Mouse (Mus musculus) liver, embryonic 14.5 days (tissue): ENCODE results near the gene Gm45521. TPM values are rescaled to one million over a fixed set of nuclear protein-coding genes. Genes with fewer than 3 reads are reported as not detected.

Experiments
- ATAC-seq: fragments of 200-750 bp; cut with Nextera tagmentation; 2 replicates; pipeline ENCODE4 v1.8.0; 2017; ENCODE audit warnings: moderate number of reproducible peaks, mild to moderate bottlenecking, moderate library complexity; ENCODE audit not compliant: insufficient read depth
- DNase-seq, 3 experiments: peaks; one replicate each; pipeline ENCODE4 v3.0.0-alpha.2; 2012 to 2013; ENCODE audit warnings: low read depth in 3 of 3, low spot score in 3 of 3
- H3K27ac ChIP-seq: fragments of 300-500 bp; sonication (generic); 2 replicates; pipeline ENCODE4 v1.5.1; 2014; ENCODE audit warnings: moderate library complexity, mild to moderate bottlenecking, control low read depth, inconsistent platforms
- H3K27me3 ChIP-seq: fragments of 300-500 bp; sonication (generic); 2 replicates; pipeline ENCODE4 v1.6.1; 2014; ENCODE audit warnings: mild to moderate bottlenecking, low read length, moderate library complexity; ENCODE audit not compliant: control insufficient read depth, insufficient read depth
- H3K36me3 ChIP-seq: fragments of 300-500 bp; sonication (generic); replicated peaks from 2 replicates; pipeline ENCODE4 v1.6.1; 2014; ENCODE audit warnings: low read depth; ENCODE audit not compliant: control insufficient read depth, insufficient read depth
- H3K4me1 ChIP-seq, 2 experiments: fragments of 200-500 bp in 1 of 2; fragments of 300-500 bp in 1 of 2; sonication (generic) in 1 of 2; replicated peaks; 2 replicates each; pipeline ENCODE4 v1.6.1; 2012 to 2014; ENCODE audit warnings: antibody characterized with exemption in 1 of 2, inconsistent platforms in 1 of 2, low read length in 1 of 2; ENCODE audit not compliant: control insufficient read depth in 2 of 2, insufficient read depth in 2 of 2
- H3K4me2 ChIP-seq: fragments of 300-500 bp; sonication (generic); 2 replicates; pipeline ENCODE4 v1.6.1; 2014; ENCODE audit warnings: low read depth, mild to moderate bottlenecking, control low read depth, moderate library complexity
- H3K4me3 ChIP-seq, 2 experiments: fragments of 200-500 bp in 1 of 2; fragments of 300-500 bp in 1 of 2; sonication (generic) in 1 of 2; 2 replicates each; pipeline ENCODE4 v1.5.1; 2012 to 2014; ENCODE audit warnings: low read depth in 2 of 2, low read length in 2 of 2, mild to moderate bottlenecking in 2 of 2, control low read depth in 1 of 2, inconsistent platforms in 1 of 2, moderate library complexity in 1 of 2; ENCODE audit not compliant: insufficient read depth in 1 of 2
- H3K9ac ChIP-seq: fragments of 300-500 bp; sonication (generic); replicated peaks from 2 replicates; pipeline ENCODE4 v1.6.1; 2014; ENCODE audit warnings: mild to moderate bottlenecking, control low read depth, moderate library complexity
- H3K9me3 ChIP-seq: fragments of 300-500 bp; sonication (generic); 2 replicates; pipeline ENCODE4 v1.6.1; 2016; ENCODE audit warnings: low read length, mixed read lengths; ENCODE audit not compliant: control insufficient read depth
- CTCF ChIP-seq: IDR thresholded peaks from 2 replicates; pipeline ENCODE4 v1.5.1; 2016; ENCODE audit warnings: antibody characterized with exemption, low read depth, control low read depth
- EP300 ChIP-seq: IDR thresholded peaks from 2 replicates; pipeline ENCODE4 v1.6.1; 2016; ENCODE audit warnings: antibody characterized with exemption, low read depth
- WGBS: fragments of 180-500 bp; shearing (Covaris S2); extraction: QIAGEN DNeasy Blood & Tissue Kit; methylation state at CpG from one replicate; pipeline ENCODE4 v1.1.7; 2014; ENCODE audit not compliant: insufficient replicate concordance; 5-methylcytosine and 5-hydroxymethylcytosine counted together
- polyA plus RNA-seq, 2 experiments: library from polyadenylated mRNA; depleted of rRNA in 1 of 2; stranded (reverse) in 1 of 2; unstranded in 1 of 2; fragments of >200 nt; fragmentation: Nextera tagmentation in 1 of 2; extraction: Ambion mirVana in 1 of 2; gene quantifications; 2 replicates each; pipeline versions ENCODE4 v1.2.1 to v1.2.3; 2012 to 2014

Gene Gm45521
- polyA plus RNA-seq, 2 experiments, result not detected

DNA sequence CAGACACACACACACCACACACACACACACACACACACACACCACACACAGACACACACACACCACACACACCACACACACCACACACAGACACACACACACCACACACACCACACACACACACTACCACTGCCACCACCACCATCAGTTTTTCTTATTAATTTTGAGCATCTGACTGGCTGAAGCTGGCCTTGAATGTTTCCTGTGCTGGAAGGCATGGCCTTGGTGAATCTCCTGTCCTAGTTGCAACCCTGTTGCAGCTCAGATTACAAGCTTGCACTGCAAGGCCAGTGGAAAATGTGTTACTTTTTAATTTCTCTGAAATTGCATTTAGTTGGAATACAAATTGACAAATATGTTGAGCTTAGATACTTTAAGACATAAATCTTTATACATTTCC, 50.0 kb downstream of the Gm45521 start:
- Histone ChIP-seq H3K4me3 (no peak overlapping the region), H3K4me2 (no peak overlapping the region), H3K36me3 (no peaks in the 10 kb centered on the region), H3K4me1 (peaks cover 0 to 9% of the 10 kb centered on the region in 2 experiments; a peak in 2 of 4 replicates), H3K27me3 (peaks cover 19% of the 10 kb centered on the region), H3K27ac (no peak overlapping the region), H3K9ac (no peak overlapping the region), H3K9me3 (no peaks in the 10 kb centered on the region)
- no peak for TF ChIP-seq EP300
- no peak for TF ChIP-seq CTCF
- ATAC-seq (no peak), DNase-seq (no peak)

DNA sequence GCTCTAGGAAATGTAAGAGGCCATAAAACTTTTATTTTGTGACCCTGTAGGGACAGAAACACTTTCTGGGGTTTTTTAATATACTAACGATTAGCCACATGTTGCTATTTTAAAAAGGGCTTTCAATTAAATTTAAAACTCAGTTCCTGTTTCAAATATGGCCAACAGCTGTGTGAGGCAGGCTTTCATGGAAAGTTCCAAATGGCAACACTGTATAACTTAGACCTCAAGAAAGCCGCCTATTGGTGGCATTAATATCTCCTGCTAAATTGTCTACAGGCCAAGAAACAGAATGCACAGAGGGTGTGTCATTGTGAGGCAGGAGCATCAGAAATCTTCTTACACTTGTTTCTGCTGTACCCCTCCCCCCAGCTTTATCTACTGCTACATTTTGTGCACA, 50.4 kb downstream of the Gm45521 start:
- 48% methylated on average over 2 of the region's 2 CpGs for WGBS
- Histone ChIP-seq H3K9me3 (no peaks in the 10 kb centered on the region), H3K4me1 (peaks cover 0 to 7% of the 10 kb centered on the region in 2 experiments; a peak in 2 of 4 replicates), H3K9ac (no peak overlapping the region), H3K27ac (no peak overlapping the region), H3K4me2 (no peak overlapping the region), H3K36me3 (no peaks in the 10 kb centered on the region), H3K27me3 (peaks cover 15% of the 10 kb centered on the region), H3K4me3 (no peak overlapping the region)
- no peak for TF ChIP-seq EP300
- no peak for TF ChIP-seq CTCF
- DNase-seq (no peak), ATAC-seq (no peak)

DNA sequence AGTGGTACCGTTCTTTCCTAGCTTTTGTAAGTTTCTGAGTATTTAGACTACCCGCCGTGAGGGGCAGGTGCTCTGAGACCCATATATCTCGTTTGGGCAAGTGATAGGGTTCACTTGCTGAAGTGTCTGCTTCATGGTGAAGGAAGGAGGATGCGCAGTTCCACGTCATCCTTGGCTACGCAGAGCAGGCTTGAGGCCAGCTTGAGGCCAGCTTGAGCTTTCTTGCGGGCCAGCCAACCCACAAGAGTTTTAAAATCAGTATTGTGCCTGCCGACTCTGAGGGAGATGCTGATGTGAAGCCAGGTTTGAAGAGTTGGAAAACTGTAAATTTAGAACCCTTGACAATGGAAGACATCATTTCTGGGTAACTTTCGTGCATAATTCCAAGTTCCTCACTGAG, 50.8 kb downstream of the Gm45521 start:
- DNase-seq (no peak), ATAC-seq (no peak)
- Histone ChIP-seq H3K36me3 (no peaks in the 10 kb centered on the region), H3K9me3 (no peaks in the 10 kb centered on the region), H3K4me1 (peaks cover 0 to 7% of the 10 kb centered on the region in 2 experiments; a peak in 2 of 4 replicates), H3K27ac (no peak overlapping the region), H3K4me2 (no peak overlapping the region), H3K4me3 (no peak overlapping the region), H3K27me3 (peaks cover 10% of the 10 kb centered on the region), H3K9ac (no peak overlapping the region)
- TF ChIP-seq CTCF (no peak), EP300 (no peak)
- WGBS, result 61% methylated on average over 10 of the region's 10 CpGs

Other genes with a start within 250 kb of the Gm45521 start
- gene Gm26661, start 165.7 kb upstream of the Gm45521 start, polyA plus RNA-seq (2012; rRNA removed), result not detected in 2 replicates
- not detected in 2 replicates for gene Gm26661, start 165.7 kb upstream of the Gm45521 start, polyA plus RNA-seq (2014; fragmentation: Nextera tagmentation; extraction: Ambion mirVana)
- 3.2 and 3.7 TPM in 2 replicates for gene Flnb, start 139.3 kb upstream of the Gm45521 start, polyA plus RNA-seq (2012; rRNA removed)
- gene Flnb, start 139.3 kb upstream of the Gm45521 start, polyA plus RNA-seq (2014; fragmentation: Nextera tagmentation; extraction: Ambion mirVana), result 3.2 and 3.6 TPM in 2 replicates
- gene Dnase1l3, start 37.3 kb downstream of the Gm45521 start, polyA plus RNA-seq (2012; rRNA removed), result 0.68 and 0.87 TPM in 2 replicates
- 1.9 and 2.1 TPM in 2 replicates for gene Dnase1l3, start 37.3 kb downstream of the Gm45521 start, polyA plus RNA-seq (2014; fragmentation: Nextera tagmentation; extraction: Ambion mirVana)
- 3.2 and 3.4 TPM in 2 replicates for gene Abhd6, start 45.6 kb downstream of the Gm45521 start, polyA plus RNA-seq (2012; rRNA removed)
- 8.6 and 9.2 TPM in 2 replicates for gene Abhd6, start 45.6 kb downstream of the Gm45521 start, polyA plus RNA-seq (2014; fragmentation: Nextera tagmentation; extraction: Ambion mirVana)
- 4.8 and 10.7 TPM in 2 replicates for gene Rpp14, start 123.1 kb downstream of the Gm45521 start, polyA plus RNA-seq (2012; rRNA removed)
- 27.1 and 27.3 TPM in 2 replicates for gene Rpp14, start 123.1 kb downstream of the Gm45521 start, polyA plus RNA-seq (2014; fragmentation: Nextera tagmentation; extraction: Ambion mirVana)
- gene Pxk, start 140.9 kb downstream of the Gm45521 start, polyA plus RNA-seq (2012; rRNA removed), result 5.6 and 7.1 TPM in 2 replicates
- 9.6 and 10.3 TPM in 2 replicates for gene Pxk, start 140.9 kb downstream of the Gm45521 start, polyA plus RNA-seq (2014; fragmentation: Nextera tagmentation; extraction: Ambion mirVana)
- 49.5 and 74.9 TPM in 2 replicates for gene Pdhb, start 215.7 kb downstream of the Gm45521 start, polyA plus RNA-seq (2012; rRNA removed)
- gene Pdhb, start 215.7 kb downstream of the Gm45521 start, polyA plus RNA-seq (2014; fragmentation: Nextera tagmentation; extraction: Ambion mirVana), result 117 and 119 TPM in 2 replicates